Mouse (Mus musculus) small intestine, adult 2 months (tissue): ENCODE measurements around the gene Ccdc167. TPM values are rescaled to one million over a fixed set of nuclear protein-coding genes. Genes with fewer than 3 reads are reported as not detected.

Source experiments
- H3K27ac ChIP-seq: fragments of 200-500 bp; 2 replicates; pipeline ENCODE4 v1.5.1; 2012; ENCODE audit warnings: low read depth, low read length, control low read depth, inconsistent platforms; ENCODE audit not compliant: insufficient read depth
- H3K27me3 ChIP-seq: fragments of 200-500 bp; 2 replicates; pipeline ENCODE4 v1.6.1; 2012; ENCODE audit warnings: mild to moderate bottlenecking, moderate library complexity, low read length, inconsistent platforms; ENCODE audit not compliant: control insufficient read depth, insufficient read depth
- H3K36me3 ChIP-seq: fragments of 200-500 bp; 2 replicates; pipeline ENCODE4 v1.6.1; 2012; ENCODE audit warnings: mild to moderate bottlenecking, low read length, control low read depth, inconsistent platforms; ENCODE audit not compliant: control insufficient read depth, insufficient read depth
- H3K4me1 ChIP-seq: fragments of 200-500 bp; 2 replicates; pipeline ENCODE4 v1.6.1; 2012; ENCODE audit warnings: low read length, inconsistent platforms, mixed read lengths; ENCODE audit not compliant: control insufficient read depth, insufficient read depth, insufficient read length
- H3K4me3 ChIP-seq: fragments of 200-500 bp; 2 replicates; pipeline ENCODE4 v1.5.1; 2012; ENCODE audit warnings: low read depth, mild to moderate bottlenecking, control low read depth, inconsistent platforms, low read length, moderate library complexity
- CTCF ChIP-seq: fragments of 200-500 bp; IDR thresholded peaks from 2 replicates; pipeline ENCODE4 v1.5.1; 2012; ENCODE audit warnings: low read depth, mild to moderate bottlenecking, control low read depth, inconsistent platforms, low read length, moderate library complexity, mixed read lengths; ENCODE audit not compliant: insufficient replicate concordance, insufficient read length; ENCODE audit errors: extremely low read depth
- POLR2A ChIP-seq: fragments of 200-500 bp; IDR thresholded peaks from 2 replicates; pipeline ENCODE4 v1.6.1; 2012; ENCODE audit warnings: low read depth, mild to moderate bottlenecking, control low read depth, inconsistent platforms, low read length, moderate library complexity
- WGBS: fragments of 180-500 bp; shearing (Covaris S2); methylation state at CpG from one replicate; pipeline ENCODE4 v1.1.7; 2018; 5-methylcytosine and 5-hydroxymethylcytosine counted together
- polyA plus RNA-seq: library from polyadenylated mRNA; depleted of rRNA; stranded (reverse); fragments of >200 nt; gene quantifications from 2 replicates; pipeline ENCODE4 v1.2.3, GENCODE M21; 2012

The Ccdc167 gene
- polyA plus RNA-seq, 1 experiment: 2.7 TPM

- WGBS: 32% methylated on average over 7 of the region's 7 CpGs
- Histone ChIP-seq H3K27me3 (no peaks in the 10 kb centered on the region), H3K27ac (no peak overlapping the region), H3K4me3 (no peak overlapping the region), H3K36me3 (no peaks in the 10 kb centered on the region), H3K4me1 (peaks cover 10% of the 10 kb centered on the region; the same call in 1 of the 2 replicates)
- TF ChIP-seq POLR2A: no peak
- TF ChIP-seq CTCF: no peak
Measured at GRCm38 (mm10) chr17:29712565-29712964, 4.3 kb downstream of the Ccdc167 start.

DNA sequence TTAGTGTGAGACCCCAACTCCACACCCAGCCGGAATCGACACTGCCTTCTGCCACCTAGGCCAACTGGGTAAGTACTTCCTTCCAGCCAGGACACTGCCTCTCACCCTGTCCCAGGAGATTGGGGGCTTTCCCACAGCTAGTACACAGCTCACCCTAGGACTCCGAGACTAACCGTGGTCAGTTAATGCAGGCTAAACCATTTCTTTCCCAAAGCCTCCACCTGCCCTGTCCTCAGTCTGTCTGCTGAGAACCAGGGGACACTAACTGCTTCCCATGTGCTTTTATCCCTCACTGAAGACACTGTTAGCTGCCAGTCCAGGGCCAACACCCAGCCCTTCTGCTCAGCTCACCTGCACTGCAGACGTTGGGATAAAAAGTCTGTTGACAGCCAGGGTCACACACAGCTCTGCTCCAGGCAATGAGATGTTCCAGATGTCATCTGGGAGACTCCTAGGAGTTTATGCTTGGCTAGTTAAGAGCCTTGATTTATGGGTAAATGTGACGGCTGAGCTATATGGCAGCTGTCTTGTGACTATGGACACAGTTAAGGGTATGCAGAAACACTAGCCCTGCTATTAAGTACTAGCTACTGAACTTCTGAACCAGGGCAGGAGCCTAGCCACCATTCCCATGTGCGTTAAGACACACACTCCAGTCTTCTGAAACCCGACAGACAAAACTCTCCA, 5.0 kb downstream of the Ccdc167 start:
- H3K36me3 ChIP-seq: no peaks in the 10 kb centered on the region
- H3K4me1 ChIP-seq: peaks cover 7% of the 10 kb centered on the region; the same call in 1 of the 2 replicates
- no peak for TF ChIP-seq POLR2A
- H3K27me3 ChIP-seq: no peaks in the 10 kb centered on the region
- 53% methylated on average over 8 of the region's 8 CpGs for WGBS
- H3K4me3 ChIP-seq: no peak overlapping the region
- no peak overlapping the region for H3K27ac ChIP-seq

- Histone ChIP-seq H3K27me3 (no peaks in the 10 kb centered on the region), H3K27ac (no peak overlapping the region), H3K36me3 (no peaks in the 10 kb centered on the region), H3K4me1 (peaks cover 7% of the 10 kb centered on the region; the same call in 1 of the 2 replicates), H3K4me3 (no peak overlapping the region)
- 39% methylated on average over 19 of the region's 19 CpGs for WGBS
- TF ChIP-seq POLR2A: no peak
- TF ChIP-seq CTCF: no peak
Measured at GRCm38 (mm10) chr17:29711076-29711744, 5.6 kb downstream of the Ccdc167 start.

DNA sequence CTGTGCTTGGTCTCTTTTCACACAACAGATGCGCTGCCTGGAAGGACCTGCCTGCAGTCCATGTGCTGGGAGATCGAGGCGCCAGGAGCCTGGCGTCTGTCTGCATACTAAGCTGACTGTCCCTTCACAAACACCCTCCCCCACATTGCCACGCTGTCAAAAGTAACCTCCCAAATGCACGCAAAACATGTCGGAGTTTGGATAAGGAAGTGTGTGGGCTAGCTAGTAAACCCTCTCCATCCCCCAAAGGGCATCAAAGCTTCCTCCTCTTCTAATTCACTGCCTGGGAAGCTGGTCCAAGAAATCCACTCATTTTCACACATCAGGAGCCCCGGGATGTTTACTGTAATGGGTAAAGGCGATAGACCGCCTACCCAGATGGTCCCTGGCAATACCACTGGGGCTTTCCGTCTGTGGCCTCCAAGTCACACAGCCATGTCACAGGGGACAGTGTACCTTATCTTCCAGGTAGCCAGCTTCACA, 6.2 kb downstream of the Ccdc167 start:
- H3K27me3 ChIP-seq: no peaks in the 10 kb centered on the region
- H3K27ac ChIP-seq: no peak overlapping the region
- no peaks in the 10 kb centered on the region for H3K36me3 ChIP-seq
- TF ChIP-seq POLR2A: no peak
- TF ChIP-seq CTCF: no peak
- WGBS: 83% methylated on average over 11 of the region's 11 CpGs
- no peak overlapping the region for H3K4me3 ChIP-seq
- peaks cover 3% of the 10 kb centered on the region; the same call in 1 of the 2 replicates for H3K4me1 ChIP-seq

- no peak overlapping the region for H3K4me3 ChIP-seq
- peaks cover 3% of the 10 kb centered on the region; the same call in 1 of the 2 replicates for H3K4me1 ChIP-seq
- TF ChIP-seq POLR2A: no peak
- no peak for TF ChIP-seq CTCF
- H3K27me3 ChIP-seq: no peaks in the 10 kb centered on the region
- WGBS: 83% methylated on average over 5 of the region's 5 CpGs
- peaks cover 4% of the 10 kb centered on the region; the same call in 1 of the 2 replicates for H3K36me3 ChIP-seq
- H3K27ac ChIP-seq: no peak overlapping the region
Measured at GRCm38 (mm10) chr17:29708783-29709182, 8.1 kb downstream of the Ccdc167 start.

DNA sequence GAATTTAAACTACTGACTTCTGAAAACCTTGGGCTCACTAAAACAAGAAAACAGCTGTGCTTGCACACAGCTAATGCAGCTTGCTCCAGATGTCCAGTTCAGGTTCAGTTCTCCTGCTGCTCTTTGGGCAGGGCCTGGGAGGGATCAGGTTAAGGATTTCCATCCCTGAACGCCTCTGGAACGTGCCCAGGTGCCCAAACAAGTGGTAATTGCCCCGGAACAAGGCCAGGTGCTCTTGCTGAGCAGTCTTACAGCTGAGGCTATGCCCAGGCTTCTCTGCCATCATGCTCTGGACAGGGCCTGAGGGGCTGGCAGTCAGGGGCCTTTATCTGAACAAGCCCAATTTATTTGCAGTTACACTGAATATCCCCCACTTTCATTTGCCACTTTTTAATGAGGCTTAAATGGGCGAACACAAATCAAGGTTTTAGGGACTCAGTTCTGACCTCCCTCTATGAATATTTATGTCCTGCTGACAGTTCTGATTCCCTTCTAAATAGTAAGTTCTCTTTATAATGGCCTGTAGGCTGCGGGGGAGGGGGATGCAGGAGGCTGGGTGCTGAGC, 9.8 kb downstream of the Ccdc167 start:
- H3K4me1 ChIP-seq: peaks cover 3% of the 10 kb centered on the region; the same call in 1 of the 2 replicates
- TF ChIP-seq POLR2A (no peak), CTCF (no peak)
- H3K27ac ChIP-seq: no peak overlapping the region
- 58% methylated on average over 5 of the region's 5 CpGs for WGBS
- H3K36me3 ChIP-seq: peaks cover 18% of the 10 kb centered on the region
- H3K27me3 ChIP-seq: no peaks in the 10 kb centered on the region
- no peak overlapping the region for H3K4me3 ChIP-seq

GRCm38 (mm10) chr17:29705881-29706280, 11.0 kb downstream of the Ccdc167 start:
- Histone ChIP-seq H3K27ac (no peak overlapping the region), H3K27me3 (no peaks in the 10 kb centered on the region), H3K4me3 (no peak overlapping the region), H3K4me1 (no peaks in the 10 kb centered on the region), H3K36me3 (peaks cover 27% of the 10 kb centered on the region)
- 77% methylated on average over 5 of the region's 5 CpGs for WGBS
- TF ChIP-seq POLR2A (no peak), CTCF (no peak)
